Mouse (Mus musculus) ES-E14 (cell line): ENCODE measurements at regions not wholly inside any gene's neighbourhood (a gene's known extent, or its start where the extent isn't known, plus 50 kb on each side); places are given as distances from the start of the nearest gene placed in this dataset.

Experiments
- DNase-seq: peaks from one replicate; pipeline ENCODE4 v3.0.0-alpha.2; 2013; ENCODE audit warnings: low read depth, low spot score
- H3K27ac ChIP-seq: 2 replicates; pipeline ENCODE4 v1.5.1; 2012; ENCODE audit warnings: low read depth, mild to moderate bottlenecking, low read length, moderate library complexity, mixed read lengths; ENCODE audit not compliant: poor library complexity, insufficient read depth, severe bottlenecking
- H3K36me3 ChIP-seq: 2 replicates; pipeline ENCODE4 v1.6.1; 2012; ENCODE audit warnings: mild to moderate bottlenecking, low read length, moderate library complexity, mixed read lengths; ENCODE audit not compliant: control insufficient read depth, poor library complexity, insufficient read depth, severe bottlenecking
- H3K4me1 ChIP-seq, 2 experiments: fragments of 150-350 bp in 1 of 2; sonication (generic) in 1 of 2; 2 replicates each; pipeline ENCODE4 v1.6.1; 2012; ENCODE audit warnings: low read length in 2 of 2, mild to moderate bottlenecking in 1 of 2, mixed read lengths in 1 of 2; ENCODE audit not compliant: control insufficient read depth in 2 of 2, insufficient read depth in 2 of 2, poor library complexity in 1 of 2
- H3K4me3 ChIP-seq, 2 experiments: fragments of 150-350 bp in 1 of 2; sonication (generic) in 1 of 2; 2 replicates each; pipeline ENCODE4 v1.5.1; 2012; ENCODE audit warnings: low read length in 2 of 2, low read depth in 1 of 2, mild to moderate bottlenecking in 1 of 2, mixed read lengths in 1 of 2; ENCODE audit not compliant: insufficient read depth in 1 of 2, poor library complexity in 1 of 2, severe bottlenecking in 1 of 2
- H3K9ac ChIP-seq: 2 replicates; pipeline ENCODE4 v1.6.1; 2012; ENCODE audit warnings: low read depth, mild to moderate bottlenecking, low read length, mixed read lengths; ENCODE audit not compliant: poor library complexity, insufficient read depth, severe bottlenecking
- H3K9me3 ChIP-seq: fragments of 150-350 bp; sonication (generic); 2 replicates; pipeline ENCODE4 v1.6.1; 2012; ENCODE audit warnings: low read depth, mild to moderate bottlenecking, low read length; ENCODE audit not compliant: control insufficient read depth, insufficient read depth
- CHD2 ChIP-seq: IDR thresholded peaks from 2 replicates; pipeline ENCODE4 v1.6.1; 2014; ENCODE audit warnings: mild to moderate bottlenecking, low read depth, low read length, inconsistent platforms
- HCFC1 ChIP-seq: IDR thresholded peaks from 2 replicates; pipeline ENCODE4 v1.6.1; 2012; ENCODE audit warnings: low read length, inconsistent platforms, borderline replicate concordance; ENCODE audit not compliant: insufficient read depth
- MAFK ChIP-seq: IDR thresholded peaks from 2 replicates; pipeline ENCODE4 v1.6.1; 2014; ENCODE audit warnings: mild to moderate bottlenecking, low read depth, low read length, inconsistent platforms; ENCODE audit not compliant: insufficient read depth
- ZC3H11A ChIP-seq: IDR thresholded peaks from 2 replicates; pipeline ENCODE4 v1.6.1; 2012; ENCODE audit warnings: low read depth, mild to moderate bottlenecking, inconsistent platforms, low read length, borderline replicate concordance
- ZNF384 ChIP-seq: IDR thresholded peaks from 2 replicates; pipeline ENCODE4 v1.6.1; 2012; ENCODE audit warnings: low read depth, low read length, inconsistent platforms
- in situ Hi-C, 2 experiments: fragments of 600-800 bp; cut with MboI; formaldehyde crosslinking; loops; one replicate each; pipeline ENCODE4 v1.15.1; 2025; ENCODE audit warnings: low sequenced_read_pairs in 2 of 2, inconsistent platforms in 1 of 2; ENCODE audit not compliant: unreplicated experiment in 2 of 2

DNA sequence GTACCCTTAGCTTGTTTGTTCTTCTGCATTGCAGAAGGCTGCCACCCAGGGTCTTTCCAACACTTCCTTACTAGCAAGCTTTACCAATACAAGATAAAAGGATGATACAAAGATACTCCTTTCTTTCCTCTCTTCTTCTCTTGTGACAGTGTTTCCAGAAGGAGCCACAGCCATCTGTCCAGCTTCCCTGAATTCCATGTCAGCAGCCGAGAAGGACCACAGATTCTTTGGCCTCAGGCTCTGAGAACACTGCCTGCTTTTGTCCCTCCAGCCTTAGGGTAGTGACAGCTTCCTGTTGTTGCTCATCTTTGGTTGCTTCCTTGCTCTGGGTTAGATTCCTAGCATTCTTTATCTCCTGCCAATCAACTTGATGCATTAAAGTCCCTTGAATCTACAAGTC lies 60.4 kb upstream of the Fndc3a start:
- in situ Hi-C loops = no loop called here
- no peak overlapping the region for H3K4me3 ChIP-seq
- H3K9me3 ChIP-seq = no peaks in the 10 kb centered on the region
- H3K27ac ChIP-seq = no peak overlapping the region
- no peaks in the 10 kb centered on the region for H3K36me3 ChIP-seq
- no peak for TF ChIP-seq ZC3H11A
- no peak for TF ChIP-seq ZNF384
- no peak for TF ChIP-seq MAFK
- TF ChIP-seq HCFC1 = no peak
- TF ChIP-seq CHD2 = no peak
- no peaks in the 10 kb centered on the region for H3K4me1 ChIP-seq
- no peak for DNase-seq
- H3K9ac ChIP-seq = no peak overlapping the region

DNA sequence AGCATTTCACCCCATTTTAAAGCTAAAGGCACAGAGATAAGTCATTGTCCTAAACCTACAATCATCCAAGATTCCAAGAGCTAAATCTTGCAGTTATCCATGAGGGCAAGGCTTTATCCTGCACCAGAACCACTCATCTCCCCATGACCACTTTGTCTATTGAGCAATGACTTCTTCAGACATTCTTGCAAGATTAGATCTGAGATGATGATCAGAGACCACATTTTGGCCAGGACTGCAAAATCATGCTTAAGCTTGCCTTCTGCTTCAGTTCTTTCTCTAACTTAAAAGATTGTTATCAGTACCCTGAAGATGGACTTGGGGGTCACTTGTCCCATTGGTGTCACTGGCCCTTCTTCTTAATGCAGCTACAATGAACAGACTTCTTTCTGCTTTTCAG lies 50.3 kb upstream of the Fndc3a start:
- no peaks in the 10 kb centered on the region for H3K36me3 ChIP-seq
- in situ Hi-C loops = no loop called here
- no peak for DNase-seq
- H3K4me3 ChIP-seq = no peak overlapping the region
- H3K4me1 ChIP-seq = no peaks in the 10 kb centered on the region
- no peak overlapping the region for H3K9ac ChIP-seq
- H3K27ac ChIP-seq = no peak overlapping the region
- TF ChIP-seq ZC3H11A (no peak), MAFK (no peak), ZNF384 (no peak), CHD2 (no peak), HCFC1 (no peak)
- no peaks in the 10 kb centered on the region for H3K9me3 ChIP-seq
